Mouse (Mus musculus) layer of hippocampus, adult 9-11 months (tissue): ENCODE results near the gene Slc35e3.

Experiments
- DNase-seq: peaks from one replicate; pipeline ENCODE4 v3.0.0; 2022

Slc35e3 gene

DNA sequence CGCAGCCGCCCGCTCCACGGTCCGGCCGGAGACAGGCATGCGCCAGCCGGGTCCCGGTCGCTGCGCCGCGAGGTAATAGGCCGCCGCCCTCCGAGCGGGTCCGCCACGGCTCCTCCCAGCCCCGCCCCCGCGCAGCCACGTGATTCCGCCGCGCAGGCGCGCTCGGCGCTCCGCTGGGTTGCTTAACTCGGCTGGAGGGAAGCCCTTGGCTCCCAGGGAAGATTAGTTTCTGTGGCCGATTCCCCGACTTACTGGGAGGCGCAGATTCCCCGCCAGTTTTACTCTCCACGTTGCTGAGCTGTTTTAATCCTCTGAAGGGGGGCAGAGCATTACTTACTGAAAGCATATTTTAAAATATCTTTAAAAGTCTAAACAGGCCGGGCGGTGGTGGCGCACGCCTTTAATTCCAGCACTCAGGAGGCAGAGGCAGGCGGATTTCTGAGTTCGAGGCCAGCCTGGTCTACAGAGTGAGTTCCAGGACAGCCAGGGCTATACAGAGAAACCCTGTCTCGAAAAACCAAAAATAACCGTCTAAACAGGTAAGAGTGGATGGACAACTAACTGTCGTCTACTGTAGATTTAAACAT is at the start of gene Slc35e3:
TSS of gene Slc35e3 (minus strand) at position 69 of the 587 bp plus-strand sequence.
- DNase-seq: peak; percentile 94

DNA sequence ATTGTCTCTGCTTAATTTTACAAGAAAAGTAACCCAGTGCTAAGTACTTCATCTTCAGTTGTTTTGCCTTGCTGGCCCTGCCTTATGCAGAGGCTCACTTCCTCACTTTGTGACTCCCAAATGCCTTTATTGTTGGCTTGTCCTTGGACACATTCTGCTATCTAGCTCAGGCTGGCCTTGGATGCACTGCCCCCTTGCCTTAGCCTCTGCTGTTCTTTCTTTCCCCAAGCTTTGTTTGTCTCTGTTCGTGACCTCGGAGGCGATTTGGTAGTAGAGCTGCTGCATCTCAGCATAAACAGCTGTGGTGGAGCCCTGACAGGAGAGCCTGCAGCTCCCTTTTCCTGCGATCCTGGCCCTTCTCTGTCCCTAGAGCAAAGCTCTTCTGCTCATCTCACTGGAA is 49.0 kb upstream of the Slc35e3 start:
- no peak for DNase-seq

DNA sequence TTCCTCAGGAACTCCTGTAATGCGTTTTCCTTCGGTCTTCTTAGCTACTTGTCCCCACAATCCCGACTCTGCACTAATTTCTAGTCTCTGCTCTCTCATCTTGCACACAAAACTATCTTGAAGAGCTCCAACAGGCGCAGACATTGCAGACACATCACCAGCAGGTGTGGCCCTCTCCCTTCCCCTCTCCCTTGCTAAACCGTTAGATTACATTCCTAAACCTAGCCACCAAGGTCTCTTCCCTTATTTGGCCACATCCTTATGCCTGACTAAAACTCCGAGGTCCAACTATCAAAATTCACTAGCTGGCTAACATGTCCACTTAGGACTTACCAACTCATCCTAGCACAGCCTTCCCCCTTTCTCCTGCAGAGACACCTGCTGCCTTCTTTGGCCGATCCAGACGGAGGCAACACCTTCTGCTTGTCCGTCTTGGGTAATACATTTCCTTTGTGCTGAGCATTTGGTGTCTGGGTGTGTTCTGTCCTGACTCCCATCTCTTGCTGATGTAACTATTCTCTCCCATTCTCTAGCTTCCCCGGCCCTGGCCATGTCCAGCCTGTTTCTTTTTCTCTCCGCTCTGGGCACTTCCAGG is 47.4 kb upstream of the Slc35e3 start:
- DNase-seq: no peak

DNA sequence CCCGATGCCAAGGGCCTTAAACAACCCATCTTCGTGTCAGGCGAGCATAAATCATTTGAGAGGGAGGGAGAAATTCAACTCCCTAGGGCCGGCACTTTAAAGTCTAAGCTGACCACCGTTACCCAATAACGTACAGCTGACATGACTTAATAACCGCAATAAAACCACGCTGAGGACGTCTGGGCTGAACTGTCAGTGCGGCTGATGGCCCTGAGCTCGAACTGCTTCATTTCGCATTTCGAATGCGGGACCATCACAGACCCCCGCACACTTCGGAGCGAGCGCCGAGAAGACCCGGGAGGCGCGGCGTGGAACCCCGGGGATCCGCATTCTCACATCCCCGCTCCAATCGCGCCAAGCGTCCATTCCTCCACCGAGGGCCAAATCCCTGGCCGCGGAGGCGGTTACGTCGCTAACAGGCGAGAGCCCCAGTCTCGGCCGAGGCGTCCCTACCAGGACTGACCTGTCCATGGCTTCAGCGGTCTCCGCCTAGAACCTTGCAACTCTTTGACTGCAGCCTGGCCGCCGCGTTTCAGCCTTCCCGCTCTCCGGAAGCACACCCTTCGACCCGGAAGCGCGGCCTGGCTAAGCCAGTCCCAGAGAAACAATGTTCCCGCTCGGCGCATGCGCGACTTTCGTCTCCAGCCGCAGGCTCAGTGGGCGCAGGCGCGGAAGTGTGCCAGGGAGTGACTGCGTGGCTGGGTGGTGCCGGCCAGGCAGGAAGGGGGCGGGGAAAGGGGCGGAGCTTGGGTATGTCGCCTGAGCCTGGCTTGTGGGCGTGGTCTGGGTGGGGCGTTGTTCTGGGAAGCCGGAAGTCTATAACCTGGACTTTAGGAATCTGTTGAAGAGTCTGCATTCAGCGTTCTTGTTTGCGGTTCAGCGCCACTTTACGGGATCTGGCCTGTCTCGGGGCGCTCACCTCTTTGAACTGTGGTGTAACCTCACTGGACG is 46.3 kb upstream of the Slc35e3 start, which contains the start of gene Nup107:
TSS of gene Nup107 (minus strand) at position 565 of the 951 bp plus-strand sequence.
- DNase-seq: peak; percentile 99

DNA sequence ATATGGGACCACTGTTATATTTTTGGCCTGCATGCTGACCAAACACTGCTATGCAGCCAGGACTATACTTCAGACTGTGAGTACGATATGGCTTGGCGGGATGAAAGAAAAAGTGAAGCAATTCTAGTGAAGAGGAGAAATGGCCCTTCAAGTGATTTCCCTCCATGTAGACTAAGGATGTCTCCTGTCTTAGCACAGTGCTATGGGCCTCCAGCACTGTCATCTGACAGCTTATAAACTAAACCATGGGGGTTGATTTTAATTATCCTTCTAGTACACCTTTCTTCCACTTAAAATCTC is 45.0 kb upstream of the Slc35e3 start:
- DNase-seq: no peak

DNA sequence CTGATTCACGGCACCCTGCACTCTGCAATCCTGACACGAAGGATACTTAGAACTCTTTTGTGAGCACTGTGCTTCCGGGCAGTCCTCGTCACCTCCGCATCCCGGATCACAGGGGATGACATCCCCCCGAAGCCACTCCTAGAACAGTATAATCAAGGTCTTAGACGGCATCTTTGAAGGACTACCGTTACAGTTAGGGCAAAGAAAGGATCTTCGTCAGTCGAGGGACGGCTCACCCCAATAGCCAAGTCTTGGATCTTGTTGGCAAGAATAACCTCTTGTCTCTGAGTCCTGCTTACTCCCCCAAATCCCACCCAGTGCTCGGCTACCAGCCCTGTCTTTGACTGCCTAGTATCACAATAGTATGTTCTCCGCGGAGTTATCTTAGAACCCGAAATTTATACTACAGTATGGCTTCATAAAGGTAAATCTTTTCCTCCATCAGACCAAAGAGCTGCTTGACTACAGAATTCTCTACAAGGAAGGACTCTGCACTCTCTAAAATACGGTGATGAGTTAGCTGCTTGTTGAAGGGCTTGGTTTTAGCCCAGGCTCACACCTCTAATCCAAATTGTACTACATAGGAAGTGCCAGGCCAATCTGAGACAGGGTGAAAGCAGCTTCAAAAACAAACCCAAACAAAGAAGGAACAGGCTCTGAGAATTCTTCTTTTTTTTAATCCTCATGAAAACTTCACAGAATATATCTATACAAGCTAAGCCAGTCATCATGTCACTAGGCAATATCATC is 44.4 kb upstream of the Slc35e3 start:
- no peak for DNase-seq

DNA sequence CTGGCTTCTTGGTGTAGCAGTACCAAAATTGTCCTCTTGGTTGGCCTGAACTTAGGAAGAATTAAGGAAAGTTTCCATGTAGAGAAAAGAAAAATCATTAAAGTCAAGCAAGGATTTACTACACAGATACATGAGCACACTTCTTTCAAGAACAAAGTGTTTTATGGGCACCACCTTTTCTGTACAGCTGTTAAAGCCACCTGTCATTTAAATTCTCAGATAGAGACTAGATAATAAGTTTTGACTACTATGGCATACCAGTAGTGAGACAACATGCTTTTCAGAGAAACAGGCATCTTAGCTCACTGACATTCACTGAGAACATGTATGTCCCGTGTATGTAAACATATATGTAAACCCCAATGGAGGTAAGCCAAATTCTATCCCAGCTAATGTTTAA is 43.8 kb upstream of the Slc35e3 start:
- DNase-seq: no peak

DNA sequence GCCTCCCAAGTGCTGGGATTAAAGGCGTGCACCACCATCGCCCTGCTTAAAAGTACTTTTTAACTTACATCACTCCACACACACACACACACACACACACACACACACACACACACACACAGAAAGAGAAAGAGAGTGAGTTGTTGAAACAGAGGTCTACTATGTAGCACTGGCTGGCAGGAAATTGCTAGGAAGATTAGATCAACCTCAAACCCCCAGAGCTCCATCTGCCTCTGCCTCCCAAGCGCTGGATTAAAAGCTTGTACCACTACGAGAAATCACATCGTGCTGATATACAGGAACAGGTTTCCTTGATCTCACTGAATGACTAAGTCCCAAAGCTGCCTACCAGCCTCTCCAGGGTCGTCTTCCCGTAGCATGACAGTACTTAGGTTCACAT is 38.5 kb upstream of the Slc35e3 start:
- no peak for DNase-seq

DNA sequence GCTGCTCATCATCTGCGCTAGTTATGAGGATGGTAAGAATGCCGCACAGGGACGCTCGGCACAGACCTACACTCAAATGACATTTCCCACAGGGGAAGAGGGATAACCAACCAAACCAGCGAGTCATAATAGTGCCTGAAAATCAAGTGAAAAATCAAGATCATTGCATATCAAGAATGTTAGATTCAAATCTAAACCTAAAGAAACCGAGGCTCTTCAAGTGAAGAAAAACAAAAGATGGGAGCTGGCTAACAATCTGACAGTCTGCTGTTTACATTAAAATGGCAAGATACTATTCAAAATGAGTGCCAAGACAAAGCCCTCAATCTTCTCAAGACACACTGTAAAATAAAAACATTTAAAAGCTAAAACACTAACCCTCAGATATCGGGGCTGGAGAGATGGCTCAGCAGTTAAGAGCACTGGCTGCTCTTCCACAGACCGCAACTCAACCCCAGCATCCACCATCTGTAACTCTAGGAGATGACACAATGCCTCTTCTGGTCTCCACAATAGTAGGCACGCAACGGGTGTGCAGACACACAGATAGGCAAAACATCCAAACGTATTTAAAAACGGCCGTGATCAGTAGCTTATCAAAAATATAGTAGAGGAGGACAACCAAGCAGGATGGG is 37.7 kb upstream of the Slc35e3 start:
- no peak for DNase-seq

DNA sequence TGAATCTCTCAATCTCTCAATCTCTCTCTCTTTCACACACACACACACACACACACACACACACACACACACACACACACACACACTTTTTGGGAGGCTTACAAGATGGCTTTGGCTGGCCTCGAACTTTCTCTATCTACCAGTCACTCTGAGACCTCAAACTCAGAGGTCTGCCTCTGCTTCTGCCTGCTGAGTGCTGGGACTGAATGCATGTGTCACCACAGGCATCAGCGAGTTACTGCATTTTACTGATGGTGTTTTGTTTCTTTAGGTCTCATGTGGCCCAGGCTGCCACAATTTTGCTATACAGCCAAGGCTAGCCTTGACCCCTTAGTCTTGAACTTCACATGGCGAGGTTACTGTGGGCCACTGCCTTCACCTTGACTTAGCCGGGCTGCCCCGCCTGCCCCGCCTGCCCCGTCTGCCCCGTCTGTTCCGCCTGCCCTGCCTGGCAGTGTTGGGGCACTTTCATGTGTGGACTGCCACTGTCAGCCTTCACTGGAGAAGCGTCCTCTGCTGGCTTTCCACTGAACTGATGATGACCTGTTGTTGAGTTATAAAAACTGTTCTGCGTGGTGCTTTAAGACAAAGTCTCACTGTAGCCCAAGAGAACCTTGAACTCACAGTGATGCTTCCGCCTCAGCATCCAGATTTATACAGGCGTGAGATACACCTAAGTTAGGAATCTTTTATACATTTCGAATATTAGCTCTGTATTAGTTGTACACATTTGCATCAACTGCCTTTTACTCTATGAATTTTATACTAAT is 36.5 kb upstream of the Slc35e3 start:
- no peak for DNase-seq

DNA sequence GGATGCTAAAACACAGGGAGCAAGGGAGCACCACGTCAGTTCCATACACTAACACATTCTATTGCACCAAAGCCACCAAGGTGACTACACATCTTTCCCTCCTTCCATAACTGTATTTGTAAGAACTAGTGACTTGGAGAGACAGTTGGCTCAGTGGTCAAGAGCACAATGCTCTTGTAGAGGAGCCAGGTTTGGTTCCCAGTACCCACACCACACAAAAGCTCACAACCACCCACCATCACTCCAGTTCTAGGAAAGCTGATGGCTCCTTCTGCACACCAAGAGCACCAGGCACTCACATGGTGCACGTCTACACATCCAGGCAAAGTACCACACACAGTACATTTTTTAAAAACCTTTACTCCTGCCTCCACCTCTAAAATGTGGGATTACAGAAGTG is 35.9 kb upstream of the Slc35e3 start:
- no peak for DNase-seq

DNA sequence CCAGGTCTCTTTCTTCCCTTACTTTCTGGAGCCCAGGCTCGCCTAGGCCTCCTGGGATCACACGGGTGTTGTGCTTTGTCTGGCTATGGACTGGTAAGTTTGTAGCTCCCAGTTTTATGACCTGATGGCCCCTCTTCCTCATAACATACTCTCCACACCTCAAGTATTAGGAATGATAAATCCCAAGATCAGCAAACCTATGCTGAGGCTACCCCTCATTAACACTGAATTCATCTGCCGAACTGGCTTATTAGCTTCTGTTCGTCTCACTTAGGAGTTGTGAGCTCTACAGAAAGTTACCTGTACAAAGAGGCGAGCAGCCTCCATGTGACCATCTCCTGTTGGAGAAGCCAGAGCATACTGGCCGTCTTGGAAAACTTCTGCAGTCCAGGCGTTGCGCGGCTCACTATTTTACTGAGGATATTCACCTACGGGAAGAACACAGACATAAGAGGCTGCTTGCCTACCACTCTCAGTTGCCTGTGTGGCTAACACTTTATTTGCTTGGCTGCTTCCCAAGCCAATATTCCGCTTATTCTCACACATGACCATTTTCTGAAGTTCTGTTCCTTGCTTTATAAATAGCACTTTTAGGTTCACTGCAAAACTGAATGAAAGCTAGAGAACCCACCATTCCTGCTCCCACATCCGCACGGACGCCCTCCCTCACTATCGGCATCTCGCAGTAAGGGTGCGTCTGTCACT is 35.0 kb upstream of the Slc35e3 start:
- DNase-seq: no peak

DNA sequence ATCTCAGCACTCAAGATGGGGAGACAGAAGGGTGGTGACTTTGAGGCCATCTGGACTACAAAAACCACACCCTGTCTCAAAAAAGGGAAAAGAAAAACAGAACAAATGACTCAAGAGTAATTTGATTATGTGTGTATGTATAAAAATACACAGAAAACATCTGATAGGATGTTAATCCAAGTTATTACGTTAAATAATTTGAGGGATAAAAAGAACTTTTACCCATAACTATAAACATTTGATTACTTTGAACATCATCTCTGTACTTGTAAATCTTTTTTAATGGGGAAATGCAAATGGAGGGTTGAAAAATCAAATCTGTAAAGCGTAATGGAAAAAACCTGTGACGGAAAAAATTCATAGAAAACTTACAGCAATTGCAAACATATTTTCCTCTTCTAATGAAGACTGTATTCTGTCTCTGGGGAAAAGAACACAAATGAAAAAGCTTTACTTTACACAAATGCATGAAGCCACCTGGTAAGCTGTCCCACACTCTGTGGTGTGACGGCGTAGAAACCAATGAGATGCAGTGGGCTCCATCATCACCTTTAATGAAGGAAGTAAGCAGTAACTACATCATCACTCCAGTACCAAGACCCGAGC is 34.2 kb upstream of the Slc35e3 start:
- DNase-seq: no peak

DNA sequence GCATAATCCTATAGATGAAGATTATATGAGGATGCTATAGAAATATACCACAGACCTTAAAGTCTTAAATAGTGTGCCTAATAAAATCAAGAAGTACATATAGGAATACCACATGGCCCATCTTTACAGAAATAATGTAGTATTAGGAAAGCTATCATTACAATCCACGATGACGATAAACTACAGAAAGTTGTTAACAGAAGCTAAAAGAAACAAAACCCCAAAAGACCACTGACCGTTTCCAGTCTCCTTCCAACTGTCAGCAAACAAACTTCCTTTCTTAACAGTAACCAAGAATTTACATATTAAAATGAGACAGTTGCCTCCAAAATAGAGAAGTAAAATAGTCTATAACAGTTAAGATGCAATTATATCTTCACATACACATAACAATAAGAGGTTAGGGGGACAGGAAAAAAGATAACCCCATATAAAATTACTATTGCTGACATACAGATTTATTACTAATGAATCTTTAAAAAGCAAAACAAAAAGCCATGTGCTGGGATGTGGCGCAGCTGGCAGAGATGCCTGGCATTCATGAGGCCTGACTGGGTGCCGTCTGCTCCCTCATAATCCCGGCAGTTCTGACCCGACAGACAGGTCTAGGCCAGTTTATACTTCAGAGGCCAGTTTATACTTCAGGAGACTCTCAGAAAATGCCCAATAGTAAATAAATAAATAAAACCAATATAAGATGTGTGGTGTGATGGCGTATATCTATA is 33.6 kb upstream of the Slc35e3 start:
- no peak for DNase-seq

DNA sequence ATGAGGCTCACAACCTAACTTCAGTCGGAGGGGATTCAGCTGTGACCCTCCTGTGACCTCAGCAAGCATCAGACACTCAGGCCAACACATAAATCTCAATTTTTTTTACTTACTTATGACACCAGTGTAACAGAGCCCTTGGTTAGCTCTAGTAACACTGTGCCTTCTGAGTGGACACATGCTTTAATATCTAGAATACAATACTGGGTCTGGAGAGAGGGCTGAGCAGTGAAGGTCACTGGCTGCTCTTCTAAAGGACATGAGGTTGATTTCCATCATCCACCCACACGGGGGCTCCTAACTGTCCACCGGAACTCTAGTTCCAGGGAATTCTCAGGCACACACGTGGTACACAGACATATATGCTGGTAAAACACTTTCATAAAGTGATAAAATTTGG is 32.8 kb upstream of the Slc35e3 start:
- no peak for DNase-seq

DNA sequence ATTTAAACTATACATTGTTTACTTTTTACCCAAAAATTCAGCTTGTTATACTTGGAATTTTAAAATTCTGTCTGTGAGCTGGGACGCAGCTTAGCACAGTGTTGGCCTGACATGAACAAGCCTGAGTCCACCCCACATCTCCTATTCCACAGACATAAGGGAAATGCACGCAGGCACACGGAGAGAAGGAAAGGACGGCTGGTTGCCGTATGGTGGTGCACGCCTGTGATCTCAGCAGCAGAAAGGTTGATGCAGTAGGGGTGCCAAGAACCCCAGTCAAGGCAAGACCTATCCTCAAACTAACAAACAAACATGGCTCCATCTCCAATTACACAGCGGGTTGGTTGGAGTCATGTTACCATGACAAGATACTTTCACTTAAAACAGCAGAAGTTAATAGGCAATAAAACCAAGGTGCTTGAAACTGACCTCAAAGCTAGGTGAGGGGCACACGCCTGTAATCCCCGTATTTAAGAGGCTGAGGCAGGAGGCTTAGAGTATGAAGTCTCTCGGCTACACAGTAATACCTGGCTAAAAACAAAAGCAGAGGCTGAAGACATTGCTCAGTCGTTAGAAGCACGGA is 32.3 kb upstream of the Slc35e3 start:
- DNase-seq: no peak

DNA sequence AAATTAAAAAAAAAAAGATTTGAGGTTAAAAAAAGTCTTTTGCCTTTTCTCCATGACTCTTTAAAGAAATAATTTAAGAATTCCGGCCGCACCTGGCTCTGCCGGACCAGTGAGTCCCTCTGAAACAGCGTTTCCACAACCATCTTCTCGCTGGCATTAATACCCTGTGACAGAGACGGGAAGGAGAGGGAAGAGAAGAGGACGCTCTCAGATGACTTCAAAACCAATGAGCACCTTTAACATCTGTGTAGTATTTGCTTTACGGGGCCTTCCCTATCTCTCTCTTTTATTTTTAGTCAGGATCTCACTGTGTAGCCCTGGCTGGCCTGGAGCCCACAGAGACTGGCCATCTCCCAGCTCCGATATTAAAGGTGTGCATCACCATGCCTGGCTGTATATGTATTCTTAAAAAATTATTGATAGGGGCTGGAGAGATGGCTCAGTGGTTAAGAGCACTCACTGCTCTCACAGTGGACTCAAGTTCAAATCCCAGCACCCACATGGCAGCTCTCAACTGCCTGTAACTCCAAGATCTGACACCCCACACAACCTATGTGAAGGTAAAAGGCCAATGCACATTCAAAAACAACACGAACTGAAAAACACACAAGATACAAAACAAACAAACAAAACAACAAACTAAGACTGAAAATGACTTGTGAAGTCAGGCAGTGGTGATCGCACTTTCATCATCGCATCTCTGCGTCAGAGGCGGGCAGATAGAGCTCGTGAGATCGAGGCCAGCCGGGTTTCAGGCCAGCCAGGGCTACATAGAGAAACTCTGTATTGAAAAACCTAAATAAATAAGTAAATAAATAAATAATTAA is 31.5 kb upstream of the Slc35e3 start:
- DNase-seq: no peak

DNA sequence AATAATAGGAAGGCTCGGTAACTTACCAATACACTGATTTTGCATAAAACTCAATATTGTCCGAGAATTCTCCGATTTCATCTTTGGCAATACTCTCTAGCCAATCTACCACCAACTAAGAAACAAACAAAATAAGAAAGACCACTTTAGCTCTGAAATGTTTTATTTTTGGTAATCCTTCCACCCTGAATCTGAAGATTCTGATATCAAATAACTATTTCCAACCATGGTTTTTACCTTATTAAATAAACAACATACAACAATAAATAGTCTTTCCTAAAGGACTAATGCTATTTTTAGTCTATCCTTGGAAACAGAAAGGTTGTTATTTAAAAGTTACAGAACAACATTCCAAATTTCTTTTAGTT is 30.9 kb upstream of the Slc35e3 start:
- no peak for DNase-seq
